Mouse (Mus musculus) neural tube, embryonic 12.5 days (tissue): ENCODE data around the gene Tubb2b. TPM values are rescaled to one million over a fixed set of nuclear protein-coding genes. Genes with fewer than 3 reads are reported as not detected.

Experiments
- ATAC-seq: fragments of 200-750 bp; cut with Nextera tagmentation; 2 replicates; pipeline ENCODE4 v1.8.0; 2017; ENCODE audit warnings: low read depth, mild to moderate bottlenecking, moderate TSS enrichment, moderate library complexity; ENCODE audit not compliant: low FRiP score
- H3K27ac ChIP-seq: fragments of 300-500 bp; sonication (generic); 2 replicates; pipeline ENCODE4 v1.5.1; 2016
- H3K27me3 ChIP-seq: fragments of 300-500 bp; sonication (generic); replicated peaks from 2 replicates; pipeline ENCODE4 v1.6.1; 2016; ENCODE audit warnings: mild to moderate bottlenecking
- H3K36me3 ChIP-seq: fragments of 300-500 bp; sonication (generic); 2 replicates; pipeline ENCODE4 v1.6.1; 2016; ENCODE audit warnings: mild to moderate bottlenecking
- H3K4me1 ChIP-seq: fragments of 300-500 bp; sonication (generic); 2 replicates; pipeline ENCODE4 v1.6.1; 2016
- H3K4me2 ChIP-seq: fragments of 300-500 bp; sonication (generic); replicated peaks from 2 replicates; pipeline ENCODE4 v1.6.1; 2016; ENCODE audit warnings: mild to moderate bottlenecking
- H3K4me3 ChIP-seq: fragments of 300-500 bp; sonication (generic); 2 replicates; pipeline ENCODE4 v1.5.1; 2016
- H3K9ac ChIP-seq: fragments of 300-500 bp; sonication (generic); 2 replicates; pipeline ENCODE4 v1.6.1; 2016; ENCODE audit warnings: mild to moderate bottlenecking
- H3K9me3 ChIP-seq: fragments of 300-500 bp; sonication (generic); 2 replicates; pipeline ENCODE4 v1.6.1; 2016; ENCODE audit warnings: mild to moderate bottlenecking
- WGBS: fragments of 180-500 bp; shearing (Covaris S2); methylation state at CpG from one replicate; pipeline ENCODE4 v1.1.7; 2016; 5-methylcytosine and 5-hydroxymethylcytosine counted together
- polyA plus RNA-seq: library from polyadenylated mRNA; unstranded; fragments of >200 nt; fragmentation: Nextera tagmentation; extraction: Ambion mirVana; gene quantifications from 2 replicates; pipeline ENCODE4 v1.2.1, GENCODE M21; 2016

Gene Tubb2b
- polyA plus RNA-seq, 1 experiment from 2014 or later: 425 TPM

DNA sequence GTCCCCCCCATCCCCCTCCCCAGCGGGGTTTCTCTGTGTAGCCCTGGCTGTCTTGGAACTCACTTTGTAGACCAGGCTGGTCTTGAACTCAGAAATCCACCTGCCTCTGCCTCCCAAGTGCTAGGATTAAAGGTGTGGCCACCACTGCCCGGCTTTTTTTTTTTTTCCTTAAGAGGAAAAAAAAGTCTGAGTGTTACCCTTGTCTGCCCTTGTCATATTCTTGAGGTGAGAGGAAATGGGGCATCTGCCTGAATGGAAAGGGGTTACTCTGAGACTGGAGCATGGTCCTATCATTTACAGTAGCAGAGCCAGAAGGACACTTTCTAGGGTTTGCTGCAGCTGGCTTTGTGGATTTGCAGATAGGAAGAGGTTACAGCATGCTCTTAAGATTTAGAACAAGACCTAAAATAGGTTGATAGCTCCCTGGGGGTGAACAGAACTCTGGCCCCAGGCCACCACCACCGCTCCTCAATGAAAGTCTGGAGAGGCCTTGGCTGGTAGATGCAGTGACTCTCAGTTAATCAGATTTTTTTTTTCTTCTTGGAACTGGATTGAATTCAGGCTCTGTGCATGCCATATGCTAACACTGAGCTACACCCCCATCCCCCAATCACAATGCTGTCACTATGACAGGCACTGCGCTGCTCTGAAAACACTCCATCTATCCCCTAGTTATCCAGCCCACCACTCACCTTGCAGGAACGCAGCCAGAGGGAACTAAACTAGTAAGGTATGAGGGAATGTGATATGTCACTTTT lies 23.2 kb upstream of the Tubb2b start:
- Histone ChIP-seq H3K36me3 (no peaks in the 10 kb centered on the region), H3K4me3 (no peak overlapping the region), H3K4me1 (peaks cover 21% of the 10 kb centered on the region), H3K27me3 (no peaks in the 10 kb centered on the region), H3K9me3 (no peaks in the 10 kb centered on the region), H3K27ac (no peak overlapping the region), H3K4me2 (0 out of 2 replicates have a peak overlapping the region, but pooled peaks have one; percentile 16), H3K9ac (no peak overlapping the region)
- no peak for ATAC-seq
- 77% methylated on average over 5 of the region's 5 CpGs for WGBS

- 67% methylated on average over 7 of the region's 7 CpGs for WGBS
- H3K9ac ChIP-seq: no peak overlapping the region
- ATAC-seq: no peak
- H3K9me3 ChIP-seq: no peaks in the 10 kb centered on the region
- H3K4me3 ChIP-seq: no peak overlapping the region
- H3K36me3 ChIP-seq: no peaks in the 10 kb centered on the region
- H3K27ac ChIP-seq: no peak overlapping the region
- H3K27me3 ChIP-seq: no peaks in the 10 kb centered on the region
- no peak overlapping the region for H3K4me2 ChIP-seq
- H3K4me1 ChIP-seq: peaks cover 28% of the 10 kb centered on the region
Measured at GRCm38 (mm10) chr13:34152695-34153094, 22.4 kb upstream of the Tubb2b start.

GRCm38 (mm10) chr13:34151425-34151824 lies 21.2 kb upstream of the Tubb2b start:
- no peak for ATAC-seq
- Histone ChIP-seq H3K4me2 (no peak overlapping the region), H3K4me3 (no peak overlapping the region), H3K27ac (no peak overlapping the region), H3K9me3 (no peaks in the 10 kb centered on the region), H3K36me3 (no peaks in the 10 kb centered on the region), H3K9ac (no peak overlapping the region), H3K4me1 (peaks cover 30% of the 10 kb centered on the region), H3K27me3 (no peaks in the 10 kb centered on the region)
- WGBS: 95% methylated on average over 1 of the region's 1 CpGs

DNA sequence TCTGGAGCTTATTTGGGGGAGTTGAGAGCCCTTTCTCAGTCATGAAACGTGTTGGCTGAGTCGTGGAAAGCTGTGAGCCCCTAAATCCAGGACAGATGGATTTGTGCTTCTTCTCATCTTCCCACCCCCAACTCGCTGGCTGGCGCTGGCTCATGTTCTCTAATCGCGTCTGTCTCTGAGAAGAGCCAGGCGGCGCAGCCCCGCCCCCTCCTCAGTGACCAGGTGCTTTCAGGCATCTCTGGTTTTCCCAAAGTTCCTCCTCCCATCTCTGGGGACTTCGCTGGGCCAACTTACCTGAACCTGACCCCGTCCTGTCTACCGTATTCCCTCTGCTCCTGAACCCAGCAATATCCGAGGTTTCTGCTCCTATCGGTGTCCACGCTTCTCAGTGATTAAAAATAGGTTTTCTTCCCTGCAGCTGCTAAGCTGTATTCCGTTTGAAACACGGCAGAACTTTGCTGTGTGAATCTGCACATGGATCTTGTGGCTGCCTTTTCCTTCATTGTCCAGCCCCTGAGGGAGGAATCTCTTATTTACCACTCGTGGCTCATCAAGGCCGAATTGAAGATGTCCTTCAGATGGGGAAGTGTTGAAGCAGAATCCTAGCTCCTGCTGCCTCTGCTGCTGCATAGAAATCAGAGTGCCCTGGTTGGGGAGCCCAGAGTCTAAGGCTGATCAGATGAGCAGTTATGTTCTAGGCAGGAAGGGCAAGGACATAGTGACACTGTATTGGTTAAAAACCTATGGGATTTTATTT lies 20.2 kb upstream of the Tubb2b start:
- Histone ChIP-seq H3K4me2 (peak overlapping the region; percentile 60), H3K4me1 (peaks cover 30% of the 10 kb centered on the region), H3K36me3 (no peaks in the 10 kb centered on the region), H3K9me3 (no peaks in the 10 kb centered on the region), H3K27ac (peak overlapping the region; percentile 96), H3K4me3 (0 out of 2 replicates have a peak overlapping the region, but pooled peaks have one; percentile 7), H3K9ac (peak overlapping the region; percentile 63), H3K27me3 (no peaks in the 10 kb centered on the region)
- no peak for ATAC-seq
- WGBS: 16% methylated on average over 19 of the region's 19 CpGs

- ATAC-seq: peak; percentile 21; the same call in 1 of the 2 replicates
- Histone ChIP-seq H3K4me1 (peaks cover 30% of the 10 kb centered on the region), H3K4me2 (peak overlapping the region; percentile 60), H3K27me3 (no peaks in the 10 kb centered on the region), H3K4me3 (peak overlapping the region; percentile 24; the same call in 1 of the 2 replicates), H3K9ac (peak overlapping the region; percentile 63), H3K27ac (peak overlapping the region; percentile 96), H3K36me3 (no peaks in the 10 kb centered on the region), H3K9me3 (no peaks in the 10 kb centered on the region)
- 53% methylated on average over 5 of the region's 5 CpGs for WGBS
Measured at GRCm38 (mm10) chr13:34149463-34150176, 19.4 kb upstream of the Tubb2b start.

DNA sequence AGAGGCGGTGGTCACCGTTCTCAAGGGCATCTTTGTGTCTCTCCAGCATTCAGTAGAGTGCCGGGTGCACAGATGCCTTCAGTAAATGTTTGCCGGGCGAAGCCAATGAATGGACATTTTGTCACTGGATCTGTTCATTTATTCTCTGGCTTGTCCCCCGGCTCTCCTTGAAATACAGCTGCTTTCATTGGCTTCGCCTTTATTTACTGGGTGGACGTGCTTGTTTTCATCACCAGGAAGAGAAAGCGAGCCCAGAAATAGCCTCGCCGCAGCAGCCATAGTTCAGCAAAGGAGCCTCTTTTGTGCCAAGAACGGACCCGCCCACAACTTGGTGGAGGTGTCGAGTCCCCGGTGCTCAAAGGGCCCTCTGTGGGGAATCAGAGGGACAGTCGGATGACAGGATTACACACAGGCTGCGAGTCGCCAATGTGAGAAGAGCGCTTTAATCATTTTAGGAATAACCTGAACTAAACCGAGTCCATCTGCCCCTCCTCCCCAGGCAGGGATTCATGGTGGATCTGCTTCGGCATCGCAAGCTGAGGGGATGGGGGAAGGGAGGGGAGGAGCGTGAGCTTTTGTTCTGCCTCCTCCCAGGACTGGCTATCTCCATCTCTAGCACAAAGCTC lies 18.6 kb upstream of the Tubb2b start:
- Histone ChIP-seq H3K9me3 (no peaks in the 10 kb centered on the region), H3K36me3 (no peaks in the 10 kb centered on the region), H3K27me3 (no peaks in the 10 kb centered on the region), H3K4me2 (peak overlapping the region; percentile 60), H3K4me3 (peak overlapping the region; percentile 24), H3K9ac (peak overlapping the region; percentile 63), H3K4me1 (peaks cover 30% of the 10 kb centered on the region), H3K27ac (peak overlapping the region; percentile 96)
- 1% methylated on average over 23 of the region's 23 CpGs for WGBS
- peak; percentile 91 for ATAC-seq

- Histone ChIP-seq H3K36me3 (no peaks in the 10 kb centered on the region), H3K4me2 (peak overlapping the region; percentile 60), H3K4me3 (0 out of 2 replicates have a peak overlapping the region, but pooled peaks have one; percentile 24), H3K27me3 (no peaks in the 10 kb centered on the region), H3K4me1 (peaks cover 32% of the 10 kb centered on the region), H3K27ac (peak overlapping the region; percentile 96), H3K9ac (peak overlapping the region; percentile 63), H3K9me3 (no peaks in the 10 kb centered on the region)
- WGBS: 40% methylated on average over 3 of the region's 3 CpGs
- ATAC-seq: peak; percentile 19
Measured at GRCm38 (mm10) chr13:34148181-34148580, 17.9 kb upstream of the Tubb2b start.

DNA sequence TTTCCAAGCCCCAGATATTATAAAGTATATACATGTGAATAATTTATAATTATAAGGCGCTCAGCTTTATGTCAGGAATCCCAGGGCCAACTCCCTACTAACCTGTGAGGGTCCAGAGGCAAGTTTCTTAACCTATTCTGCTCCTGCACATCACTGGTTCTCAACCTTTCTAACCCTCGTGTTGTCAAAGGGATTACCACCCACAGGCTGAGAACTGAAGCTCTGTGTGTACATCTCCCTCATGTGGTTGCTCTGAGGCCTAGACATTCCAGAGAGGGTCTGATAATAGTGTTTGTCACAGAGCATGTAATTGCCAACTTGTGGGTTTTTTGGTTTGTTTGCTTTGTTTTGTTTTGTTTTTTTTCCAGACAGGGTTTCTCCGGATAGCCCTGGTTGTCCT lies 16.6 kb upstream of the Tubb2b start:
- 57% methylated on average over 3 of the region's 3 CpGs for WGBS
- Histone ChIP-seq H3K4me3 (no peak overlapping the region), H3K9me3 (no peaks in the 10 kb centered on the region), H3K4me2 (no peak overlapping the region), H3K36me3 (no peaks in the 10 kb centered on the region), H3K27ac (no peak overlapping the region), H3K4me1 (peaks cover 33% of the 10 kb centered on the region), H3K27me3 (no peaks in the 10 kb centered on the region), H3K9ac (no peak overlapping the region)
- no peak for ATAC-seq

- WGBS: 18% methylated on average over 5 of the region's 5 CpGs
- 0 out of 2 replicates have a peak, but pooled peaks have one; percentile 26 for ATAC-seq
- Histone ChIP-seq H3K4me1 (peaks cover 17% of the 10 kb centered on the region), H3K27ac (no peak overlapping the region), H3K4me2 (no peak overlapping the region), H3K9ac (no peak overlapping the region), H3K27me3 (no peaks in the 10 kb centered on the region), H3K36me3 (no peaks in the 10 kb centered on the region), H3K4me3 (no peak overlapping the region), H3K9me3 (no peaks in the 10 kb centered on the region)
Measured at GRCm38 (mm10) chr13:34143389-34143788, 13.1 kb upstream of the Tubb2b start.

DNA sequence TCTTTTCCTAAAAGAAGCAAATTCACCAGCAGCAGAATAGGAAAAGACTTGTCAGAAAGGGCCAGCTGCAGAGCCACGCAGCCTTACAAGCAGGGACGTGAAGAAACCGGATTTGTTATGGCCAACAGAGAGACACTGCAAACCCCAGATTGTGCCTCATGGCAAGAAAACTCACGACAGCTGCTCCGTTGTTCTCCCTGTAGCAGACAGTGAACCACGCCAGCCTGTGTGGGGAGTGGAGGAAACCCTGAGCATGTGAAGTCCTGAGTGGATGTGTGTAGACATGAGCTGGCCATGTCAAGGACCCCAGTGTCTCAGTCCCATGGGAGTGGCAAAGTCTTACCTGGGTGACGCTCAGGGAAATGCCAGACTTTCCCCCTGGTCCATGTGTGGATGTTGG lies 6.3 kb upstream of the Tubb2b start:
- no peak; the same call in 1 of the 2 replicates for ATAC-seq

DNA sequence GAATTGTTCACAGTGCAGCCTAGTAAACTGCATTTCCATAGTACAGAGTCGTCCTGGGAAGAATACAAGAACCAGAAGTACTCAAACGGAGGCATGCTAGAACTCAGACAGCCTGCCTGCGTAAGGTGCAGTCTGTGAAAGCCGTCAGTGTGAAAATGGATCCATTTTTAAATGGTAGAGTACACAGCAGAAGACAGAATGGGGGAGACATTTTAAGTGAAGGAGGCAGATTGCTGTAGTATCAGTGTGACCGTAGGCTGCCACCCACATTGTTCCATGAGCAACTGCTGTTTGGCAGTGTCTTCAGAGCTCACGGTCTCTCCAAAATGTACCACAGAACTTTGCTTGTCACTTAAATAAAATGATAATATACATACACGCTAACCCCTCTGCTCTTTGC lies 4.0 kb upstream of the Tubb2b start:
- Histone ChIP-seq H3K27me3 (no peaks in the 10 kb centered on the region), H3K4me3 (no peak overlapping the region), H3K27ac (peak overlapping the region; percentile 99), H3K36me3 (no peaks in the 10 kb centered on the region), H3K4me2 (peak overlapping the region; percentile 81), H3K4me1 (peaks cover 20% of the 10 kb centered on the region; the same call in 1 of the 2 replicates), H3K9me3 (no peaks in the 10 kb centered on the region), H3K9ac (peak overlapping the region; percentile 91)
- no peak for ATAC-seq
- 20% methylated on average over 7 of the region's 7 CpGs for WGBS

More for the DNA sequence above, 6.3 kb upstream of the Tubb2b start:
- H3K27ac ChIP-seq: peak overlapping the region; percentile 48; the same call in 1 of the 2 replicates
- H3K4me3 ChIP-seq: no peak overlapping the region
- no peak overlapping the region for H3K4me2 ChIP-seq
- no peaks in the 10 kb centered on the region for H3K9me3 ChIP-seq
- no peaks in the 10 kb centered on the region for H3K27me3 ChIP-seq
- no peaks in the 10 kb centered on the region for H3K36me3 ChIP-seq
- 48% methylated on average over 7 of the region's 7 CpGs for WGBS
- H3K9ac ChIP-seq: 0 out of 2 replicates have a peak overlapping the region, but pooled peaks have one; percentile 6
- H3K4me1 ChIP-seq: peaks cover 20% of the 10 kb centered on the region; the same call in 1 of the 2 replicates
